Mouse (Mus musculus): ENCODE data around the gene 1810013L24Rik.

DNA sequence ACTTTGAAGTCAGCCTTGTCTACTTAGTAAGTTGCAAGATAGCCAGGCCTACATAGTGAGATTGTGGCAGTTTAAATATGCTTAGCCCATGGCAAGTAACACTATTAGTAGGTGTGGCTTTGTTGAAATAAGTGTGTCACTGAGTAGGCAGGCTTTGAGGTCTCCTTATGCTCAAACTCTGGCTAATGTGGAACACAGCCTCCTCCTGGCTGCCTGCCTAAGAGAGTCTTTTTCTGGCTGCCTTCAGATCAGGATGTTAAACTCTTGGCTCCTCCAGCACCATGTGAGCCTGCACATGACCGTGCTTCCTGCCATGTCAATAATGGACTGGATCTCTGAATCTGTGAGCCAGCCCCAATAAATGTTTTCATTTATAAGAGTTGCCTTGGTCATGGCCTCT is 8.5 kb upstream of the 1810013L24Rik start:
- no peak for TF ChIP-seq POLR2A (IDR thresholded peaks at IDR 0.05; ENCODE audit: low read depth, low read length)
- no peak for TF ChIP-seq CTCF (IDR thresholded peaks at IDR 0.05; ENCODE audit: extremely low read depth, insufficient read depth, insufficient read length, insufficient replicate concordance)

Data from spleen, adult 2 months (tissue).